Comparison of ENCODE assay signal across 19 mouse cellular contexts in genomic region chr12:33252621-33253020, GRCm38 (mm10).
DNase-seq lines count a peak whose midpoint lies in the region; ATAC-seq and TF ChIP-seq lines count a peak whose summit lies in the region.
"Had no signal": no experiment of that assay in that cellular context is flagged by ENCODE, and none has a peak within 500 bp of the region (broad histone marks: within the 10 kb centered on the region; RNA-seq: fewer than 3 reads in every experiment).

No protein-coding gene starts in this region.

- no peaks in the 10 kb centered on the region for H3K9me3 ChIP-seq in heart, embryonic 13.5 days
- no peaks in the 10 kb centered on the region for H3K9me3 ChIP-seq in midbrain, embryonic 10.5 days (replicated peaks)
- H3K9me3 ChIP-seq in midbrain, embryonic 11.5 days (ENCODE audit: control insufficient read depth, low read length) = no peaks in the 10 kb centered on the region
- H3K9me3 ChIP-seq in neural tube, embryonic 15.5 days (replicated peaks) = no peaks in the 10 kb centered on the region
- H3K9me3 ChIP-seq: embryonic facial prominence, embryonic 15.5 days; forebrain, embryonic 12.5 days; liver, embryonic 12.5 days had no signal

- H3K9ac ChIP-seq in heart, embryonic 13.5 days = no peak overlapping the region
- no peak overlapping the region for H3K9ac ChIP-seq in heart, adult 2 months (ENCODE audit: low read depth, low read length)
- no peak overlapping the region for H3K9ac ChIP-seq in midbrain, embryonic 11.5 days (ENCODE audit: low read length)
- no peak overlapping the region for H3K9ac ChIP-seq in neural tube, embryonic 15.5 days (replicated peaks)
- H3K9ac ChIP-seq: embryonic facial prominence, embryonic 15.5 days; forebrain, embryonic 12.5 days; liver, embryonic 12.5 days; lung, embryonic 14.5 days had no signal

- no peak overlapping the region for H3K4me3 ChIP-seq in heart, embryonic 13.5 days
- no peak overlapping the region for H3K4me3 ChIP-seq in heart, adult 2 months
- no peak overlapping the region for H3K4me3 ChIP-seq in midbrain, embryonic 10.5 days
- H3K4me3 ChIP-seq in midbrain, embryonic 11.5 days (ENCODE audit: low read depth, low read length) = no peak overlapping the region
- H3K4me3 ChIP-seq in neural tube, embryonic 15.5 days (replicated peaks) = no peak overlapping the region
- H3K4me3 ChIP-seq: embryonic facial prominence, embryonic 15.5 days; forebrain, embryonic 12.5 days; liver, embryonic 12.5 days had no signal

- H3K36me3 ChIP-seq in heart, embryonic 13.5 days = peaks cover 9% of the 10 kb centered on the region
- no peaks in the 10 kb centered on the region for H3K36me3 ChIP-seq in heart, adult 2 months (ENCODE audit: control insufficient read depth, insufficient read depth, low read length)
- peaks cover 9% of the 10 kb centered on the region for H3K36me3 ChIP-seq in midbrain, embryonic 10.5 days
- no peaks in the 10 kb centered on the region for H3K36me3 ChIP-seq in midbrain, embryonic 11.5 days (ENCODE audit: control insufficient read depth, insufficient read depth, low read length)
- H3K36me3 ChIP-seq in neural tube, embryonic 15.5 days = no peaks in the 10 kb centered on the region
- H3K36me3 ChIP-seq: embryonic facial prominence, embryonic 15.5 days had no signal

- TF ChIP-seq POLR2A in heart, adult 2 months (IDR thresholded peaks at IDR 0.05; ENCODE audit: insufficient read depth, low read depth, low read length) = no peak

- intact Hi-C loops in heart, adult 2 months (cut with DNase I) = no loop called here

- no peak for TF ChIP-seq CTCF in heart, adult 2 months (IDR thresholded peaks at IDR 0.05)

- no peak for ATAC-seq in heart, embryonic 13.5 days (ENCODE audit: extremely low read depth, insufficient number of reproducible peaks, low FRiP score, low TSS enrichment)
- ATAC-seq in midbrain, embryonic 11.5 days (ENCODE audit: low FRiP score) = no peak
- ATAC-seq in neural tube, embryonic 15.5 days (ENCODE audit: low FRiP score) = no peak
- ATAC-seq: liver, embryonic 12.5 days had no signal

- H3K27ac ChIP-seq in heart, embryonic 13.5 days (replicated peaks) = peak overlapping the region; percentile 43; the same call in 1 of the 2 replicates
- no peak overlapping the region for H3K27ac ChIP-seq in heart, adult 2 months
- H3K27ac ChIP-seq in midbrain, embryonic 10.5 days (replicated peaks) = 0 out of 2 replicates have a peak overlapping the region, but pooled peaks have one; percentile 42
- H3K27ac ChIP-seq in midbrain, embryonic 11.5 days (ENCODE audit: low read depth, low read length) = no peak overlapping the region; the same call in 1 of the 2 replicates
- peak overlapping the region; percentile 64 for H3K27ac ChIP-seq in neural tube, embryonic 15.5 days (replicated peaks)
- H3K27ac ChIP-seq: embryonic facial prominence, embryonic 15.5 days; kidney, postnatal 0 days; liver, embryonic 12.5 days had no signal

- H3K4me1 ChIP-seq in heart, embryonic 13.5 days = peaks cover 19% of the 10 kb centered on the region
- H3K4me1 ChIP-seq in heart, adult 2 months (ENCODE audit: control insufficient read depth, insufficient read depth, low read length) = no peaks in the 10 kb centered on the region
- H3K4me1 ChIP-seq in midbrain, embryonic 10.5 days = peaks cover 15% of the 10 kb centered on the region
- H3K4me1 ChIP-seq in midbrain, embryonic 11.5 days (ENCODE audit: control insufficient read depth, insufficient read depth, low read length) = no peaks in the 10 kb centered on the region; the same call in 1 of the 2 replicates
- H3K4me1 ChIP-seq in neural tube, embryonic 15.5 days = peaks cover 25% of the 10 kb centered on the region
- H3K4me1 ChIP-seq: liver, embryonic 12.5 days had no signal

- H3K79me2 ChIP-seq in heart, adult 2 months (replicated peaks; ENCODE audit: control insufficient read depth, insufficient read depth, low read length) = no peaks in the 10 kb centered on the region

- H3K4me2 ChIP-seq in heart, embryonic 13.5 days = no peak overlapping the region
- no peak overlapping the region for H3K4me2 ChIP-seq in midbrain, embryonic 11.5 days
- H3K4me2 ChIP-seq in neural tube, embryonic 15.5 days = no peak overlapping the region
- H3K4me2 ChIP-seq: embryonic facial prominence, embryonic 15.5 days; forebrain, embryonic 12.5 days; liver, embryonic 12.5 days; lung, embryonic 14.5 days had no signal

- TF ChIP-seq EP300 in heart, adult 2 months (IDR thresholded peaks at IDR 0.05; ENCODE audit: insufficient read depth, low read depth, low read length) = no peak

- WGBS in heart, embryonic 13.5 days = 61% methylated on average over 6 of the region's 6 CpGs
- WGBS in heart, adult 2 months = 73% methylated on average over 6 of the region's 6 CpGs
- WGBS in midbrain, embryonic 10.5 days = 87% methylated on average over 6 of the region's 6 CpGs
- 82% methylated on average over 6 of the region's 6 CpGs for WGBS in midbrain, embryonic 11.5 days
- WGBS in neural tube, embryonic 15.5 days = 92% methylated on average over 6 of the region's 6 CpGs

- DNase-seq in adrenal gland, adult 2 months = peak; percentile 53
- no peak for DNase-seq in adrenal gland, adult 18-20 months (ENCODE audit: low spot score in 2 of 2)
- no peak for DNase-seq in heart, adult 2 months
- no peak for DNase-seq in midbrain, embryonic 10.5 days (ENCODE audit: low spot score)
- no peak for DNase-seq in midbrain, embryonic 11.5 days (ENCODE audit: low spot score, missing footprints)
- no peak for DNase-seq in cerebellum, adult 9-11 months
- DNase-seq: cerebellum, postnatal 14 days; embryo, embryonic 11 days; gastrocnemius, postnatal 25 days; kidney, adult 11 months; lung, postnatal 4 days; thymus, postnatal 4 days had no signal

- H3K27me3 ChIP-seq in heart, embryonic 13.5 days (replicated peaks) = no peaks in the 10 kb centered on the region
- no peaks in the 10 kb centered on the region for H3K27me3 ChIP-seq in heart, adult 2 months (ENCODE audit: control insufficient read depth, insufficient read depth, low read length)
- H3K27me3 ChIP-seq in midbrain, embryonic 10.5 days (ENCODE audit: low read depth, poor library complexity, severe bottlenecking) = no peaks in the 10 kb centered on the region
- H3K27me3 ChIP-seq in midbrain, embryonic 11.5 days (ENCODE audit: control insufficient read depth, insufficient read depth, low read length) = no peaks in the 10 kb centered on the region
- H3K27me3 ChIP-seq in neural tube, embryonic 15.5 days (replicated peaks) = no peaks in the 10 kb centered on the region
- H3K27me3 ChIP-seq: embryonic facial prominence, embryonic 15.5 days; forebrain, embryonic 12.5 days; liver, embryonic 12.5 days had no signal

Comparison
In these comparisons a context has a peak if more than half of its experiments do, and no peak if none do; other contexts are left out.
1. H3K27ac ChIP-seq: peak in heart, embryonic 13.5 days (single experiment), midbrain, embryonic 10.5 days (single experiment) and neural tube, embryonic 15.5 days (single experiment); none in heart, adult 2 months (single experiment) and midbrain, embryonic 11.5 days (single experiment).